13 mouse cellular contexts compared by ENCODE assay signal in the genomic region with DNA sequence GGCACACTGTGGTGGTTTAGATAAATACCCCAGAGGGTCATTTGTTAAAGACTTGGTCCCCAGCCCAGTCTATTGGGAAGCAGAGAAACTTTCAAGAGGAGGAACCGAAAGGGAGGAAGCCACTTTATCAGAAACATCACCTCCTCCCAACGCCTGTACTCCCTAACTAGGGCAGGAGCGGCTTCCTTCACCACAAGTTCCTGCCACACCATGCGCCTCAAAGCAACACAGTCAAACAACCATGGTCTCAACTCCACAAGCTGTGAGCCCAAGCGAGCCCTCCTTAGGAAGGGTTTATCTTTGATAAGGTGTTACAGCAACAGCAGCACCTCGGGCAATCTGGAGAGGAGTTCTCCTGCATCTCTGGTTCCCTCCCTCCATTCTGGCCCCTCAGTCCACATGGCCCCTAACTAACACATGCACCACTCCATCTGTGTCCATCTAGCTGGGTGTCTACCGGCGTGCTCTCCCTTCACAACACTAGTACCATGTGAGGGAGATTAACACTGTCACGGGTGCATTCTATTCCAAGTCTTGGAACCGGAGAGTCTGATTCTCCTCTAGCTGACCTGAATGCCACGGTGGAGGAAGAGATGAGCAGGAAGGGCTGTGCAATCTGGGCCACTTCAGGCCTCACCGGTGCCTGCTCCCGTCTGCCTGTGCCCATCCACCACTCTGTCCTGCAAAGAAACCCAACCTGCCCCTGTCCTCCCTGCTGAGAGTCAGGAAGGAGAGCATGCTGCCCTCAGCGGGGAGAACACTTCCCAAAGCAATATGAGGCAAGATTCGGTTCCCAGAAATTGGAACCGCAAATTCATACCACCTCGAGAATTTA.
DNase-seq lines count a peak whose midpoint lies in the region; ATAC-seq and TF ChIP-seq lines count a peak whose summit lies in the region.
"Had no signal": no experiment of that assay in that cellular context is flagged by ENCODE, and none has a peak within 500 bp of the region (broad histone marks: within the 10 kb centered on the region; RNA-seq: fewer than 3 reads in every experiment).

No protein-coding gene starts in this region.

- WGBS in embryonic facial prominence, embryonic 11.5 days: 84% methylated on average over 17 of the region's 17 CpGs
- WGBS in embryonic facial prominence, embryonic 10.5 days: 89% methylated on average over 17 of the region's 17 CpGs

- no peak overlapping the region for H3K4me3 ChIP-seq in embryonic facial prominence, embryonic 11.5 days (ENCODE audit: low read depth, low read length)
- H3K4me3 ChIP-seq in embryonic facial prominence, embryonic 10.5 days: no peak overlapping the region
- H3K4me3 ChIP-seq in G1E (ENCODE audit: low read depth, low read length): no peak overlapping the region
- H3K4me3 ChIP-seq in megakaryocyte, embryonic 14.5 days (replicated peaks): peak overlapping the region; percentile 87
- H3K4me3 ChIP-seq: limb, embryonic 10.5 days; midbrain, embryonic 12.5 days had no signal

- H3K9me3 ChIP-seq in embryonic facial prominence, embryonic 11.5 days (replicated peaks; ENCODE audit: control insufficient read depth, low read length): no peaks in the 10 kb centered on the region; the same call in 1 of the 2 replicates
- peaks cover 8% of the 10 kb centered on the region; the same call in 1 of the 2 replicates for H3K9me3 ChIP-seq in embryonic facial prominence, embryonic 10.5 days
- H3K9me3 ChIP-seq in G1E (replicated peaks): peaks cover 46% of the 10 kb centered on the region
- peaks cover 13% of the 10 kb centered on the region for H3K9me3 ChIP-seq in megakaryocyte, embryonic 14.5 days
- H3K9me3 ChIP-seq: limb, embryonic 10.5 days had no signal

- no peak overlapping the region for H3K27ac ChIP-seq in embryonic facial prominence, embryonic 11.5 days (replicated peaks; ENCODE audit: low read depth, low read length)
- no peak overlapping the region for H3K27ac ChIP-seq in embryonic facial prominence, embryonic 10.5 days (replicated peaks)
- H3K27ac ChIP-seq: kidney, postnatal 0 days; limb, embryonic 10.5 days; midbrain, embryonic 12.5 days had no signal

- H3K4me1 ChIP-seq in embryonic facial prominence, embryonic 11.5 days (ENCODE audit: control insufficient read depth, insufficient read depth, low read length): no peaks in the 10 kb centered on the region; the same call in 1 of the 2 replicates
- peaks cover 12% of the 10 kb centered on the region for H3K4me1 ChIP-seq in embryonic facial prominence, embryonic 10.5 days
- H3K4me1 ChIP-seq in G1E (ENCODE audit: insufficient read depth, low read depth, low read length): peaks cover 28% of the 10 kb centered on the region
- H3K4me1 ChIP-seq in megakaryocyte, embryonic 14.5 days: peaks cover 56% of the 10 kb centered on the region

- intact Hi-C loops in gastrocnemius, postnatal 36 days (cut with DNase I): no loop called here

- H3K9ac ChIP-seq in embryonic facial prominence, embryonic 11.5 days (replicated peaks; ENCODE audit: low read length): no peak overlapping the region
- H3K9ac ChIP-seq: midbrain, embryonic 12.5 days had no signal

- no peak for DNase-seq in embryonic facial prominence, embryonic 11.5 days (ENCODE audit: low spot score)
- no peak for DNase-seq in embryonic facial prominence, embryonic 10.5 days (ENCODE audit: low spot score)
- DNase-seq in G1E (ENCODE audit: low spot score): no peak
- DNase-seq in cerebellum, postnatal 25 days: peak; percentile 82 to 86
- DNase-seq in gastrocnemius, postnatal 36 days: no peak
- DNase-seq in adrenal gland, adult 2 months: no peak
- DNase-seq in layer of hippocampus, postnatal 14 days (ENCODE audit: low spot score in 2 of 2): no peak
- DNase-seq: B cell, adult 2 months; heart, postnatal 14 days had no signal

- no peaks in the 10 kb centered on the region for H3K36me3 ChIP-seq in embryonic facial prominence, embryonic 11.5 days (replicated peaks; ENCODE audit: control insufficient read depth, insufficient read depth, low read depth, low read length)
- H3K36me3 ChIP-seq in embryonic facial prominence, embryonic 10.5 days (replicated peaks): peaks cover 12% of the 10 kb centered on the region
- no peaks in the 10 kb centered on the region for H3K36me3 ChIP-seq in G1E (replicated peaks)
- peaks cover 16% of the 10 kb centered on the region for H3K36me3 ChIP-seq in megakaryocyte, embryonic 14.5 days (replicated peaks; ENCODE audit: low read length)

- no peak for TF ChIP-seq CTCF in G1E (IDR thresholded peaks at IDR 0.05; ENCODE audit: low read depth, low read length)

- H3K27me3 ChIP-seq in embryonic facial prominence, embryonic 11.5 days (ENCODE audit: control insufficient read depth, insufficient read depth, low read length): no peaks in the 10 kb centered on the region
- H3K27me3 ChIP-seq in embryonic facial prominence, embryonic 10.5 days (replicated peaks; ENCODE audit: low read depth, poor library complexity, severe bottlenecking): no peaks in the 10 kb centered on the region
- no peaks in the 10 kb centered on the region for H3K27me3 ChIP-seq in G1E (ENCODE audit: insufficient read depth, low read length)
- no peaks in the 10 kb centered on the region for H3K27me3 ChIP-seq in megakaryocyte, embryonic 14.5 days (replicated peaks)
- H3K27me3 ChIP-seq: midbrain, embryonic 12.5 days had no signal

- no peak overlapping the region for H3K4me2 ChIP-seq in embryonic facial prominence, embryonic 11.5 days (ENCODE audit: low read depth, low read length)
- H3K4me2 ChIP-seq: midbrain, embryonic 12.5 days had no signal

- peak; percentile 37; the same call in 1 of the 2 replicates for ATAC-seq in embryonic facial prominence, embryonic 11.5 days (replicated peaks; ENCODE audit: insufficient number of reproducible peaks, low FRiP score, low TSS enrichment, low read depth)
- ATAC-seq in G1E (ENCODE audit: extremely low read depth, insufficient number of reproducible peaks, low FRiP score, poor library complexity, severe bottlenecking): peak; percentile 19; the same call in 1 of the 2 replicates

Comparison
In these comparisons a context has a peak if more than half of its experiments do, and no peak if none do; other contexts are left out.
1. DNase-seq: peak in cerebellum, postnatal 25 days (2 of 2); none in embryonic facial prominence, embryonic 11.5 days (single experiment), embryonic facial prominence, embryonic 10.5 days (single experiment), G1E (single experiment), gastrocnemius, postnatal 36 days (0 of 2), adrenal gland, adult 2 months (single experiment) and layer of hippocampus, postnatal 14 days (0 of 2).